Mouse (Mus musculus) midbrain, embryonic 14.5 days (tissue): Measurements from ENCODE around the gene Rae1. TPM values are rescaled to one million over a fixed set of nuclear protein-coding genes. Genes with fewer than 3 reads are reported as not detected.

Source experiments
- ATAC-seq: fragments of 200-750 bp; cut with Nextera tagmentation; 2 replicates; pipeline ENCODE4 v1.8.0; 2017; ENCODE audit warnings: moderate number of reproducible peaks, moderate library complexity; ENCODE audit not compliant: low FRiP score, low TSS enrichment
- DNase-seq: peaks from one replicate; pipeline ENCODE4 v3.0.0-alpha.2; 2015
- H3K27ac ChIP-seq: fragments of 300-500 bp; sonication (generic); replicated peaks from 2 replicates; pipeline ENCODE4 v1.5.1; 2014; ENCODE audit warnings: mild to moderate bottlenecking, low read depth, low read length, moderate library complexity
- H3K27me3 ChIP-seq: fragments of 300-500 bp; sonication (generic); 2 replicates; pipeline ENCODE4 v1.6.1; 2014; ENCODE audit warnings: low read length, control low read depth, mixed read lengths; ENCODE audit not compliant: control insufficient read depth, insufficient read depth
- H3K36me3 ChIP-seq: fragments of 300-500 bp; sonication (generic); 2 replicates; pipeline ENCODE4 v1.6.1; 2014; ENCODE audit warnings: low read length, control low read depth; ENCODE audit not compliant: control insufficient read depth, insufficient read depth
- H3K4me1 ChIP-seq: fragments of 300-500 bp; sonication (generic); 2 replicates; pipeline ENCODE4 v1.6.1; 2014; ENCODE audit warnings: mild to moderate bottlenecking, antibody characterized with exemption, low read length, control low read depth; ENCODE audit not compliant: control insufficient read depth, insufficient read depth
- H3K4me2 ChIP-seq: fragments of 300-500 bp; sonication (generic); 2 replicates; pipeline ENCODE4 v1.6.1; 2014; ENCODE audit warnings: mild to moderate bottlenecking, low read length, moderate library complexity
- H3K4me3 ChIP-seq: fragments of 300-500 bp; sonication (generic); replicated peaks from 2 replicates; pipeline ENCODE4 v1.5.1; 2014; ENCODE audit warnings: low read depth, low read length
- H3K9ac ChIP-seq: fragments of 300-500 bp; sonication (generic); replicated peaks from 2 replicates; pipeline ENCODE4 v1.6.1; 2014; ENCODE audit warnings: mild to moderate bottlenecking, low read length, moderate library complexity
- H3K9me3 ChIP-seq: fragments of 300-500 bp; sonication (generic); 2 replicates; pipeline ENCODE4 v1.6.1; 2016; ENCODE audit warnings: low read length, control low read depth, mixed read lengths; ENCODE audit not compliant: control insufficient read depth
- WGBS: fragments of 180-500 bp; shearing (Covaris S2); extraction: QIAGEN DNeasy Blood & Tissue Kit; methylation state at CpG from one replicate; pipeline ENCODE4 v1.1.7; 2014; 5-methylcytosine and 5-hydroxymethylcytosine counted together
- polyA plus RNA-seq: library from polyadenylated mRNA; unstranded; fragments of >200 nt; fragmentation: Nextera tagmentation; extraction: Ambion mirVana; gene quantifications from 2 replicates; pipeline ENCODE4 v1.2.1, GENCODE M21; 2014

The Rae1 gene
- polyA plus RNA-seq, 1 experiment from 2014 or later: 127 TPM

- 83% methylated on average over 3 of the region's 3 CpGs for WGBS
Measured at GRCm38 (mm10) chr2:173026688-173027131, 26.8 kb downstream of the Rae1 start.

GRCm38 (mm10) chr2:173027169-173027823 is 27.4 kb downstream of the Rae1 start:
- Histone ChIP-seq H3K9ac (no peak overlapping the region), H3K4me1 (peaks cover 38% of the 10 kb centered on the region), H3K4me2 (no peak overlapping the region), H3K36me3 (peaks cover 41% of the 10 kb centered on the region), H3K27ac (no peak overlapping the region), H3K27me3 (no peaks in the 10 kb centered on the region), H3K9me3 (no peaks in the 10 kb centered on the region), H3K4me3 (no peak overlapping the region)
- 90% methylated on average over 6 of the region's 6 CpGs for WGBS
- DNase-seq (no peak), ATAC-seq (no peak)

More at GRCm38 (mm10) chr2:173026688-173027131, 26.8 kb downstream of the Rae1 start:
- peaks cover 38% of the 10 kb centered on the region for H3K4me1 ChIP-seq
- DNase-seq: no peak
- no peak overlapping the region for H3K4me3 ChIP-seq
- H3K27me3 ChIP-seq: no peaks in the 10 kb centered on the region
- peaks cover 35% of the 10 kb centered on the region for H3K36me3 ChIP-seq
- no peak for ATAC-seq
- H3K27ac ChIP-seq: no peak overlapping the region
- no peak overlapping the region for H3K9ac ChIP-seq
- no peak overlapping the region for H3K4me2 ChIP-seq
- no peaks in the 10 kb centered on the region for H3K9me3 ChIP-seq

GRCm38 (mm10) chr2:173027824-173028495 is 28.0 kb downstream of the Rae1 start:
- Histone ChIP-seq H3K4me1 (peaks cover 31% of the 10 kb centered on the region), H3K36me3 (peaks cover 44% of the 10 kb centered on the region), H3K4me3 (no peak overlapping the region), H3K4me2 (no peak overlapping the region), H3K27ac (no peak overlapping the region), H3K9ac (no peak overlapping the region), H3K9me3 (no peaks in the 10 kb centered on the region), H3K27me3 (no peaks in the 10 kb centered on the region)
- WGBS: 79% methylated on average over 4 of the region's 4 CpGs
- ATAC-seq: no peak
- no peak for DNase-seq

- no peaks in the 10 kb centered on the region for H3K9me3 ChIP-seq
- WGBS: 97% methylated on average over 3 of the region's 3 CpGs
- ATAC-seq (no peak), DNase-seq (no peak)
- H3K4me1 ChIP-seq: peaks cover 25% of the 10 kb centered on the region
- no peak overlapping the region for H3K4me2 ChIP-seq
- no peaks in the 10 kb centered on the region for H3K27me3 ChIP-seq
- no peak overlapping the region for H3K27ac ChIP-seq
- peaks cover 48% of the 10 kb centered on the region for H3K36me3 ChIP-seq
- no peak overlapping the region for H3K9ac ChIP-seq
- H3K4me3 ChIP-seq: no peak overlapping the region
Measured at GRCm38 (mm10) chr2:173028508-173029031, 28.7 kb downstream of the Rae1 start.

- H3K27ac ChIP-seq: no peak overlapping the region
- H3K9me3 ChIP-seq: no peaks in the 10 kb centered on the region
- DNase-seq (no peak), ATAC-seq (no peak)
- no peaks in the 10 kb centered on the region for H3K27me3 ChIP-seq
- H3K4me2 ChIP-seq: no peak overlapping the region
- 0 out of 2 replicates have a peak, but pooled peaks cover 4% of the 10 kb centered on the region for H3K4me1 ChIP-seq
- no peak overlapping the region for H3K9ac ChIP-seq
- H3K36me3 ChIP-seq: peaks cover 67% of the 10 kb centered on the region
- WGBS: 84% methylated on average over 12 of the region's 12 CpGs
- no peak overlapping the region for H3K4me3 ChIP-seq
Measured at GRCm38 (mm10) chr2:173030591-173031338, 30.8 kb downstream of the Rae1 start.

- Histone ChIP-seq H3K9ac (no peak overlapping the region), H3K27me3 (no peaks in the 10 kb centered on the region), H3K9me3 (no peaks in the 10 kb centered on the region), H3K36me3 (peaks cover 57% of the 10 kb centered on the region), H3K4me2 (no peak overlapping the region), H3K4me1 (no peaks in the 10 kb centered on the region), H3K27ac (no peak overlapping the region), H3K4me3 (no peak overlapping the region)
- ATAC-seq (no peak), DNase-seq (no peak)
- WGBS: 95% methylated on average over 13 of the region's 13 CpGs
Measured at GRCm38 (mm10) chr2:173033531-173033930, 33.6 kb downstream of the Rae1 start.

- no peaks in the 10 kb centered on the region for H3K27me3 ChIP-seq
- H3K4me1 ChIP-seq: no peaks in the 10 kb centered on the region
- no peaks in the 10 kb centered on the region for H3K9me3 ChIP-seq
- H3K27ac ChIP-seq: no peak overlapping the region
- H3K4me2 ChIP-seq: no peak overlapping the region
- DNase-seq: no peak
- 85% methylated on average over 4 of the region's 4 CpGs for WGBS
- H3K4me3 ChIP-seq: no peak overlapping the region
- ATAC-seq: no peak
- peaks cover 49% of the 10 kb centered on the region for H3K36me3 ChIP-seq
- H3K9ac ChIP-seq: no peak overlapping the region
Measured at GRCm38 (mm10) chr2:173034998-173035397, 35.1 kb downstream of the Rae1 start.

DNA sequence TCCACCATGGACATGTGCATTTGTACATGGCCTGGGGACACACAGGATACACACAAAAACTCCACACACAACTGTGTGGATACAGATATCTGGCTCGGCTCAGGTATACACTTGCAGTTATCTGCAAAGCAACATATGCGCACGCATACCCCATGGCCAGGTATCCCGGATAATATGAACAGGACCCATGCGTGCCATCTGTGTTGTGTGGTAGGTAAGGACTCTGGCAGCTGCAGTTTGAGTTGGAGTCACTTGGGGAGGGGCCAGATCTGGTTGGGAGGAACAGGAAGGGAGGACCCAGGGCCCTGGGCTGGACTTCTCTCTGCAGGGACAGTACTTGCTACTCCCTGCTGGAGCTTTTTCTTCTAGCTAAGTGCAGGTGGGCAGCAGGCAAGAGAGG is 35.7 kb downstream of the Rae1 start:
- no peak overlapping the region for H3K4me3 ChIP-seq
- 99% methylated on average over 5 of the region's 5 CpGs for WGBS

More for the DNA sequence above, 35.7 kb downstream of the Rae1 start:
- Histone ChIP-seq H3K9ac (no peak overlapping the region), H3K4me2 (no peak overlapping the region), H3K27me3 (no peaks in the 10 kb centered on the region), H3K4me1 (no peaks in the 10 kb centered on the region), H3K27ac (no peak overlapping the region), H3K9me3 (no peaks in the 10 kb centered on the region), H3K36me3 (peaks cover 43% of the 10 kb centered on the region)
- ATAC-seq (no peak), DNase-seq (no peak)
